Mouse (Mus musculus): ENCODE data around the gene Tgfb1. TPM values are rescaled to one million over a fixed set of nuclear protein-coding genes. Genes with fewer than 3 reads are reported as not detected.
"Not testable (repeated sequence)": the region's sequence is repeated elsewhere in the genome, so short reads cannot be mapped to it uniquely, and the experiment has no call there.

Tgfb1 gene
- total RNA-seq, 2 experiments from 2014 or later = 8.1 to 8.9 TPM

DNA sequence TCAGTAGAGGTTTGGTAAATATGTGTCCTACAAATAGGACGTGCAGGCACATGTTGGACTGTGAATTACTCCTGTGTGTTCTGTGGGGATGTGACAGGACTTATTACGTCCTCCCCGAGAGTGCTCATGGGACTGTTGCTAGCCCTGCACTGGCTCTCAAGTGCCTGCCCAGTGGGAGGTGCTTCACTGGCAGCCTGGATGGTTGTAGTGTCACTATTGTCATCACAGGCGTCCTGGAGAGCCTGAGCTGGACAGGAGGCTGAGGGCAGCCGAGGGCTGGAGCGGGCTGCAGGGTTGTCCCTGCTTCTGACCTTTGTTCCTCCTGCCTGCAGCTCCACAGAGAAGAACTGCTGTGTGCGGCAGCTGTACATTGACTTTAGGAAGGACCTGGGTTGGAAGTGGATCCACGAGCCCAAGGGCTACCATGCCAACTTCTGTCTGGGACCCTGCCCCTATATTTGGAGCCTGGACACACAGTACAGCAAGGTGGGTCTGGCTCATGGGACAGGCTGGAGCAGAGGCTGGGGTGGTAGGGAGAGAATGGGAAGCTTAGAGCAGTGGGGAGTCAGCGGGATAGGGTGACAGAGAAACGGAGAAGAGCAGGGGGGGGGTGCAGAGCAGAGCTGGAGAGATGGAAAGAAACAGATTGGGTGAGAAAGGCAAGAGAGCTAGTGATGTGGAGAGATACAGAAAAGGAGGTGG is 17.1 kb downstream of the Tgfb1 start:
- no peak for DNase-seq (ENCODE audit: low spot score in 2 of 2)

DNA sequence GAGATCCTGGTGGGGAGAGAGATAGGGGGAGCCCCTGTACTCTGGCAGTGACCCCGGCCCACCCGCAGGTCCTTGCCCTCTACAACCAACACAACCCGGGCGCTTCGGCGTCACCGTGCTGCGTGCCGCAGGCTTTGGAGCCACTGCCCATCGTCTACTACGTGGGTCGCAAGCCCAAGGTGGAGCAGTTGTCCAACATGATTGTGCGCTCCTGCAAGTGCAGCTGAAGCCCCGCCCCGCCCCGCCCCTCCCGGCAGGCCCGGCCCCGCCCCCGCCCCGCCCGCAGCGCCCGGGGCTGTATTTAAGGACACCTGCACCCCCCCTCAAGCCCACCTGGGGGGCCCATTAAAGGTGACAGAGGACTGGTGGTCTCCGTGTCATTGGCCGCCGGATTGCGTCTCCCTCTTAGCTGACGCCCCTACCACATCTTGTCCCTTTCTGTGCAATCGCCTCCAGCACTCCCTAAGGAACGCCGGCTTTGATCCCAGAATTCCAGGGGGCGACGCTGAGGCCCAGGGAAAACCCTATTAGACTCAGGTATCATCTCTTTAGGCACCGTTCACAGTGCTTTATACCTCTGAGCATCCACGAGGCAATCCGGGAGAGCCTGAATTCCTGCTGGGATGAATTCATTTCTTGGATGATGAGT is 18.0 kb downstream of the Tgfb1 start:
- no peak for DNase-seq (ENCODE audit: low spot score in 2 of 2)

DNA sequence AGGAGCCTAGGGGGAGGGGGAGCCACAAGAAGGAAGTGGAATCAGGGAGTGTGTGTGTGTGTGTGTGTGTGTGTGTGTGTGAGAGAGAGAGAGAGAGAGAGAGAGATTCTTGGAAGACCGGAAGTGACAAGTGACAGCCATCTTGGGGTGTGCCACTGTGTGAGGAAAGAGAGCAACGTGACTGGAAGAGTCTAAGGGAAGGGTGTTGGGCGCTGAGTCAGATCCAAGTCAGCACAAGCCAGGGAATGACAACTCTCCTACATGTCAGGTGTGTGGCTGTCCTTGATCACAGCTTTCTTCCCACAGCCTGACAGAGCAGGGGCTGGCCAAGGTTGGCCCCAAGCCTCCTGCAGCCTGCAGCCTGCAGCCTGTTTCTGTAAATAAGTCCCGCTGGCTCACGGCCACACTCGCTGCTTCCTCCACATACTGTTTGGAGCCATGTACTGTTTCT is 19.0 kb downstream of the Tgfb1 start:
- no peak for DNase-seq (ENCODE audit: low spot score in 2 of 2)

GRCm38 (mm10) chr7:25706578-25707170 is 19.9 kb downstream of the Tgfb1 start:
- DNase-seq (ENCODE audit: low spot score in 2 of 2) = no peak

DNA sequence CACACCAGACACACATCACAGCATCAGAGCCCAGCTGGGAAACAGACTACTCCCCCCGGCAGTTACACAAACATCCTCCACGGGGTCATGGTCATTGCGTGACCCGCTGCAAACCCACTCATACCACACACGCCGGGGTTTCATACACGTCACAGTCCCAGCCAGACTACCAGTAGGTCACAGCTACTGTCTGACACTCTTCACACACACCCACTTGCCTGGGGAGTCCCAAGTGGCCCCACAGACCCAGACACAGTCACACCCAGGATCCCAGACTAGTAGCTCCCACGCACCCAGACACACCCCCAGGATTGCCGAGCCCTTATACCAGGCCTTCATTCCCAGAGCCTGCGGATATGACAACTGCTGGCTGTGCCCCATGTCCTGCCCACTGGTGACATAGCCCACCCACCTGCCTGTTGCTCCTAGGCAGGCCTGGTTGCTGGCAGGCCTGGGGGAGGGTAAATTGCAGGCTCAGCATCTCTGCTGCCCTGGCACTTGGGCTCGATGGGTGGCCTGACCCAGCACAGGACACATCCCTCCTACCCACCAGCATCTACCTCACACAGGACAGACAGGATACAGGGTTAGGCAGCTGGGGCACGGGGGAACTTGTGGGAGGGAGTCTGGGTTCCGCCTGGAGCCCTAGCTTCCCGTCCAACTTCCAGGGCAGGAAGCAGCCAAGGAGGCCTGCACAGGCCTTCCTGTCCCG is 20.9 kb downstream of the Tgfb1 start:
- DNase-seq (ENCODE audit: low spot score in 2 of 2) = no peak

DNA sequence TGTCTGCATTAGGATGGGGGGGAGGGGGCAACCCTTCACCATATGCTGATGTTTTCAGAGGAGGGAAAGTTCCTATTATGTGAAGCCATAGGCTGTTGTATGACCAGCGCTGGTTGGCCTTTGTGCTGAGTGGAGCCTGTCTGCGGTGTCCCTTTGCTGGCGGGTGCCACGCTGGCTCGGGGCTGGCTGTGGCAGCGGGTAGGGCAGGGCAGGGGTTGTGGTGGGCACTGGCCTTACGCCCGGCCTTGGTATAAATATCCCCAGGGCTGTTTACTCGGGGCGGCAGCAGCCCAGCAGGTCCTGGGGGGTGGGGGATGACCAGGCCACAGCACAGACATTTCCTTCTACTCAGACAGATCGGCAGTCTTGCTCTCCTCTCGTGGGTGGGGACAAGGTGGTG is 23.2 kb downstream of the Tgfb1 start:
- peak in 1 of 2 experiments; percentile 53 for DNase-seq (ENCODE audit: low spot score in 2 of 2)

DNA sequence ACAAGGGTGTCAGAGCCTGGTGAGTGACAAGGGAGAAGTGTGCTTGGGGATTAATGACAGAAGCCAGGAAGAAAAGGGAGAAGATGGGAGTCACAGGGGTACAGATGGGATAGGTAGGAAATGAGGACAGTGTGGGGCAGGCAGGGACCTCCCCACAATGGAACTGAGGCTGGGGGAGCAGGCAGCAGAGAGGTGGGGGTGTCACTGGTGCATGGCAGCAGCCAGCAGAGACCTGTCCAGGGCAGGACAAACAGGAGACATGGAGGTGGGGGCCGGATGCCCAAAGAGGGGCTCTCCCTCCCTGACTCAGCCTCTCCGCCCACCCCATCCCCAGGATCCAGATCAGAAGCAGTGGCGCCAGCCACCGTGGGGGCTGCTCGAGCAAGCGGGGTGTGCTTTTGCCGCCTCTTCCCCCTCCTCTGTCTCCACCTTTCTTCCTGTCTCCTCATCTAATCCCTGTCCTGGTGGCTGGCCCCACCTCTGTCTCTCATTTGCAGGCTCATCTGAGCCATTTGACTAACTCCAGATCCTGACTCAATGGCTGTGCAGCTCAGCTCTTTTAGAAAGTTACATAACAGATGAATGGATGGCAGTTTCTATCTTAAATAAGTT is 23.8 kb downstream of the Tgfb1 start:
- no peak for DNase-seq (ENCODE audit: low spot score in 2 of 2)

- no peak for DNase-seq (ENCODE audit: low spot score in 2 of 2)
These were observed 24.4 kb downstream of the Tgfb1 start for GRCm38 (mm10) chr7:25711165-25711564.

- no peak for DNase-seq (ENCODE audit: low spot score in 2 of 2)
These were observed 25.0 kb downstream of the Tgfb1 start for GRCm38 (mm10) chr7:25711731-25712197.

GRCm38 (mm10) chr7:25712801-25713200 is 26.0 kb downstream of the Tgfb1 start:
- no peak for DNase-seq (ENCODE audit: low spot score in 2 of 2)

DNA sequence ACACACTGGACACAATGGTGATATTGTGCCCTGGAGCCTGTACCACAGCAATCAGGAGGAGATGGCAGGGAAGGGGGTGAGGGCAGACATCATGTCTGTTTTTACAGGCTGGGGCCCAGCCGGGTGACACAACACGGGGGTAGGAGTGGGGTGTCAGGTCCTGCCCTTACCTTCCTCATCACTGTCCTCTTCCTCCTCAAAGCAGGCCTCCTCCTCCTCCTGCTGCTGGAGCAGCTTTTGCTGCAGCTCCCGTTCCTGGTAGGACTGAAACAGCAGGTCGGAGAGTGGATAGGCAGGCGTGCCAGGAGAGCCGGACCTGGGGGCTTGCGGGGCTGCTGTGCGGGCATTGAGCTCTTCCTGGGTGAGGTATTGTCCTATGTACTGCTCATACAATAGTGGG is 27.8 kb downstream of the Tgfb1 start:
- no peak for DNase-seq (ENCODE audit: low spot score in 2 of 2)

DNA sequence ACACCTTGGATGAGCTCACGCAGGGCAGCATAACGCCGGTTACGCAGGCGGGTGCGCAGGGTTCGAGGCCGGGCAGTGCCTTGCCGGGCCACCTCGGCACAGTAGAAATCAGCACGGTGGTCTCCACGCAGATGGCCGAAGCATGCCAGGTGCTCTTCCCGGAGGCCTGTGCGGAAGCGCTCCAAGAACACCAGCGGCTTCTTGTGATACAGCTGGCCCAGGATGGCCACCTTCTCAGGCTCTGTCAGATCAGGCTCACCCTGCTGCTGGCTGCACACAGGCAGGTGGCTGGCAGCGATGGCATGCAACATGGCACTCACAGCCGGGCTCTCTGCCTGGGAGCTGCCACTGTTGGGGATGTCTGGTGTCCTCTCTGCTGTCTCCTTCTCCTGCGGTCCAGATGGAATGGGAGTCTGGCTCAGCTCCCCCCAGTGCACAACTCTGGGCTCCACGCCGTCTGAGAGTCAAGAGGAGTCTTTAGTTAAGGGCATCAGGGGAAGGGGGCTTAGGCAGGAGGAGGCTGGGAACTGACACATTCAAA is 29.0 kb downstream of the Tgfb1 start:
- peak; percentile 62 to 70 for DNase-seq (ENCODE audit: low spot score in 2 of 2)

DNA sequence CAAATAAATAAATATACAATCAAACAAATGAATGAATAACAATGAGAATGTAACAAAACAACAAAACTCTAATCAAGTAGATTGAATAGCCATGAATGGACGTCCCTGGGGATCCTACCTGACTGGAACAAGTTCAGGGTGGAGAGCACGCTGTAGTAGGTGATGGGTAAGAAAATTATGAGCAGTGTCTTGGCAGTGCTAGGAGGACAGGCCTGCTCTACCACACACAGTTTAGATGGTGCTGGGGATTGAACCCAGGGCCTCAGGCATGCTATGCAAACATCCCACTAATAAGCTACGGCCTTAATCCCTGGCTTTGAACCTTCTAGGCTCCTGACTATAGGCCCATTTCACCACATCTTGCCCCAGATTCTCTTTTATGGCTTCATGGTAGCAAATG is 30.7 kb downstream of the Tgfb1 start:
- DNase-seq (ENCODE audit: low spot score in 2 of 2) = no peak

- peak; percentile 95 to 97 for DNase-seq (ENCODE audit: low spot score in 2 of 2)
These were observed 32.1 kb downstream of the Tgfb1 start, which contains the start of gene Ccdc97 for GRCm38 (mm10) chr7:25718788-25719417. TSS of gene Ccdc97 (minus strand) at chr7:25719088.

- peak; percentile 77 to 82 for DNase-seq (ENCODE audit: low spot score in 2 of 2)
These were observed 33.2 kb downstream of the Tgfb1 start for GRCm38 (mm10) chr7:25719761-25720610.

- no peak for DNase-seq (ENCODE audit: low spot score in 2 of 2)
These were observed 34.0 kb downstream of the Tgfb1 start for GRCm38 (mm10) chr7:25720760-25721159.

- DNase-seq (ENCODE audit: low spot score in 2 of 2) = not testable (repeated sequence)
These were observed 35.0 kb downstream of the Tgfb1 start for GRCm38 (mm10) chr7:25721776-25722175.

- no peak for DNase-seq (ENCODE audit: low spot score in 2 of 2)
These were observed 39.1 kb downstream of the Tgfb1 start for GRCm38 (mm10) chr7:25725886-25726285.

- DNase-seq (ENCODE audit: low spot score in 2 of 2) = no peak
These were observed 41.0 kb downstream of the Tgfb1 start for GRCm38 (mm10) chr7:25727800-25728199.

Measured in layer of hippocampus, postnatal 14 days (tissue).